Mouse (Mus musculus): ENCODE measurements at regions not wholly inside any gene's neighbourhood (a gene's known extent, or its start where the extent isn't known, plus 50 kb on each side); places are given as distances from the start of the nearest gene placed in this dataset.

DNA sequence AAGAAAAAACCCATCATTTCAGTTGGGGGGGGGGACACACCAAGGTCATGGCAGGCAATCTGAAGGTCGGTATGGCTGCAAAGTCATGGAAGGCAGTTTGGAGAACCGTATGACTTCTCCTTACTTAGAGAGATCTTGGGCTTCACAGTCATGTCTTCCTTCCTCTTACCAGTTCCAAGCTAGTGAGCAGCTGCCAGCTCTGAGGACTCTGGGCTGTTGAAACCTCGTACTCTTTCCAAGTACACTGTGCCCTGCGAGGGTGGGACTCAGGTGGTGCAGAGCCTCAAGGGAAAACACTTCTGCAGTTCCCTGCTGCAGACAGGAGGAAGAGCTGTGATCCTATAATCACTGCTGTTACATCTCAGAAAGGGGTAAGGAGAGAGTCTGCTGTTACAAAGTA, 144.8 kb upstream of the Ado start:
- Histone ChIP-seq H3ac (ENCODE audit: control insufficient read depth, insufficient read length, low read depth) (no peak overlapping the region), H3K4me3 (ENCODE audit: insufficient read depth, poor library complexity, severe bottlenecking) (no peak overlapping the region), H3K36me3 (ENCODE audit: control insufficient read depth, insufficient read depth) (no peaks in the 10 kb centered on the region), H3K79me2 (ENCODE audit: control insufficient read depth, insufficient read depth) (no peaks in the 10 kb centered on the region), H3K27me3 (ENCODE audit: control insufficient read depth, insufficient read depth, insufficient read length) (no peaks in the 10 kb centered on the region), H3K79me3 (ENCODE audit: low read depth) (no peaks in the 10 kb centered on the region)
- TF ChIP-seq CEBPB (IDR thresholded peaks at IDR 0.05; ENCODE audit: low read depth), result no peak
- no peak for TF ChIP-seq MYOG (IDR thresholded peaks at IDR 0.05; ENCODE audit: control insufficient read depth, extremely low read depth, insufficient read length)
- TF ChIP-seq CTCF (IDR thresholded peaks at IDR 0.05; ENCODE audit: control insufficient read depth, insufficient read depth, insufficient read length), result no peak
- no peak for TF ChIP-seq MYOD1 (IDR thresholded peaks at IDR 0.05; ENCODE audit: control insufficient read depth, insufficient read length, low read depth)
- no peak for TF ChIP-seq MAX (IDR thresholded peaks at IDR 0.05)
- TF ChIP-seq USF1 (IDR thresholded peaks at IDR 0.05; ENCODE audit: low read depth), result no peak
- TF ChIP-seq FOSL1 (IDR thresholded peaks at IDR 0.05; ENCODE audit: insufficient read depth, low read length, poor library complexity, severe bottlenecking), result no peak

DNA sequence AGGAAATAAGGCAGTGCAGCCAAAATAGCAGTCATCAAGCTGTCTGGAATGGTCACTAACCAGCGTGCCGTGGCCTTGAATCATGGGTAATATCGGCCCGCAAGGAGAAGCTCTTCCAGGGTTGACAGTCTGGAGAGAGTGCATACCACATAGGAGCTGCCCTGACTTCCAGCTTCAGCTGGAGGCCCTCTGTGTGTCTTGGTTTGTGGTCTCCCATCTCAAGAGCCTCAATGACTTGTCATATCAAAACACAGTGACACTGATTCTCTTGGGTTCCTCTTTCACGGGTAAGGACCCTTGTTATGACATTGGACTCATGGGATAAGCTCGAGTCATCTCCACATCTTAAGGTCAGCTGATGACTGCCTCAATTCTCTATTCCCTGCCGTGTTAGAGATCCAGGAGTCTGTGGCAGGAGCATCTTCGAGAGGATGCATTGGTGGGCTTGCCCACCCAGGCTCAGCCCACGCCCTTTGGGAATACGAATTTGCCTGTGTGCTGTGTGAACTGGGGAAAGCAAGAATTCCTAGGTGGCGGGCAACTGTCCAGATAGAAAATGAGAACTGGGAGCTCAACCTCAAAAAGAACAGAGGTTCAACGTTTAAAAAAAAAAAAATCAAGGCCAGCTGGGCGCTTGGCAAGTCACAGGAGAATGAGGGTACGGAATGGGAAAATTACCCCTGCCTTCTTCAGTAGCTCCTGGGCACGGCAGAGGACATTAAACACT, 141.4 kb upstream of the Ado start:
- H3K36me3 ChIP-seq (ENCODE audit: control insufficient read depth, insufficient read depth), result no peaks in the 10 kb centered on the region
- H3K79me2 ChIP-seq (ENCODE audit: control insufficient read depth, insufficient read depth), result no peaks in the 10 kb centered on the region
- no peaks in the 10 kb centered on the region for H3K79me3 ChIP-seq (ENCODE audit: low read depth)
- H3K27me3 ChIP-seq (ENCODE audit: control insufficient read depth, insufficient read depth, insufficient read length), result no peaks in the 10 kb centered on the region
- no peak overlapping the region for H3ac ChIP-seq (ENCODE audit: control insufficient read depth, insufficient read length, low read depth)
- no peak for TF ChIP-seq MYOG (IDR thresholded peaks at IDR 0.05; ENCODE audit: control insufficient read depth, extremely low read depth, insufficient read length)
- no peak for TF ChIP-seq USF1 (IDR thresholded peaks at IDR 0.05; ENCODE audit: low read depth)
- TF ChIP-seq FOSL1 (IDR thresholded peaks at IDR 0.05; ENCODE audit: insufficient read depth, low read length, poor library complexity, severe bottlenecking), result no peak
- TF ChIP-seq MAX (IDR thresholded peaks at IDR 0.05), result no peak
- no peak for TF ChIP-seq CTCF (IDR thresholded peaks at IDR 0.05; ENCODE audit: control insufficient read depth, insufficient read depth, insufficient read length)
- no peak for TF ChIP-seq CEBPB (IDR thresholded peaks at IDR 0.05; ENCODE audit: low read depth)
- no peak for TF ChIP-seq MYOD1 (IDR thresholded peaks at IDR 0.05; ENCODE audit: control insufficient read depth, insufficient read length, low read depth)
- no peak overlapping the region for H3K4me3 ChIP-seq (ENCODE audit: insufficient read depth, poor library complexity, severe bottlenecking)

DNA sequence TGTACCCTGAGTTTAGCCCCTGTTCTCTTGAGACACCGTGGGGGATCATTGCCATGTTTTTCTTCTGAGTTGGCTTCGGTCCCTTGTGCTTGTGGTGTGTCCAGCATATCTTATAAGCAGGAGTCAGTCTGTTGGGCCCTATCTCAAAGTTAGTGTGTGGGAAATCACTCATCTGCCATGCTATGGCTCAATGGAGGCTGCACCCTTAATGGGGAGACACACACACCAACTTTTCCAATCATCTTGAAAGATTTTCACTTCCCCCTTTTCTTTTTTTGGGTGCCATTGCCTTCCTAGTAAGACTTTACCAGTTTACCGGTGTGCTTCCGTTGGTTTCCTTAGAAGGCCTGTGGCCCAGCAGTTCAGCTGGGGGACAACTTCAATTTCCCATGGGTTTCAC, 130.6 kb upstream of the Ado start:
- Histone ChIP-seq H3K79me2 (ENCODE audit: control insufficient read depth, insufficient read depth) (no peaks in the 10 kb centered on the region), H3K36me3 (ENCODE audit: control insufficient read depth, insufficient read depth) (no peaks in the 10 kb centered on the region), H3K27me3 (ENCODE audit: control insufficient read depth, insufficient read depth, insufficient read length) (no peaks in the 10 kb centered on the region), H3K4me3 (ENCODE audit: insufficient read depth, poor library complexity, severe bottlenecking) (no peak overlapping the region), H3ac (ENCODE audit: control insufficient read depth, insufficient read length, low read depth) (no peak overlapping the region), H3K79me3 (ENCODE audit: low read depth) (no peaks in the 10 kb centered on the region)
- no peak for TF ChIP-seq MYOG (IDR thresholded peaks at IDR 0.05; ENCODE audit: control insufficient read depth, extremely low read depth, insufficient read length)
- no peak for TF ChIP-seq CTCF (IDR thresholded peaks at IDR 0.05; ENCODE audit: control insufficient read depth, insufficient read depth, insufficient read length)
- TF ChIP-seq FOSL1 (IDR thresholded peaks at IDR 0.05; ENCODE audit: insufficient read depth, low read length, poor library complexity, severe bottlenecking), result no peak
- TF ChIP-seq MYOD1 (IDR thresholded peaks at IDR 0.05; ENCODE audit: control insufficient read depth, insufficient read length, low read depth), result no peak
- TF ChIP-seq CEBPB (IDR thresholded peaks at IDR 0.05; ENCODE audit: low read depth), result no peak
- TF ChIP-seq MAX (IDR thresholded peaks at IDR 0.05), result no peak
- no peak for TF ChIP-seq USF1 (IDR thresholded peaks at IDR 0.05; ENCODE audit: low read depth)

DNA sequence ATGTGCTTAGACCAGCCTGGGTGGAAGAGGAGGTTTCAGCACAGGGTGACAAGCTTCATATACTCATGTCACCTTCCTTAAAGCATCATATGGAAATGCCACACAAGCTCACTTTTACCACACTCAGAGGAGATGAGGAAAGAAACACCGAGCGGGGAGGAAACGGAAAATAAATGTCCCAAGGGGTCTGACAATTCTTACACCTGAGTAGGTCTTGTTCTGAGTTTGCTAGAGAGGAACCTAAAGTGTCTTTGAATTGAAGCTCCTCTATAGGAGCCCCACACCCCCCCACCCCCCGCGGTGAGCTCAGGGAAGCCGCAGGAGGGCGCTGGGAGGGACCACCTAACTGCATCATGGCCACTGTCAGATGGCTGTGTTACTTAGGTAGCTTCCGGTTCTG, 124.7 kb upstream of the Ado start:
- Histone ChIP-seq H3K79me3 (ENCODE audit: low read depth) (no peaks in the 10 kb centered on the region), H3K27me3 (ENCODE audit: control insufficient read depth, insufficient read depth, insufficient read length) (no peaks in the 10 kb centered on the region), H3K36me3 (ENCODE audit: control insufficient read depth, insufficient read depth) (no peaks in the 10 kb centered on the region), H3ac (ENCODE audit: control insufficient read depth, insufficient read length, low read depth) (no peak overlapping the region), H3K4me3 (ENCODE audit: insufficient read depth, poor library complexity, severe bottlenecking) (no peak overlapping the region), H3K79me2 (ENCODE audit: control insufficient read depth, insufficient read depth) (no peaks in the 10 kb centered on the region)
- TF ChIP-seq FOSL1 (IDR thresholded peaks at IDR 0.05; ENCODE audit: insufficient read depth, low read length, poor library complexity, severe bottlenecking) (no peak), CEBPB (IDR thresholded peaks at IDR 0.05; ENCODE audit: low read depth) (no peak), MAX (IDR thresholded peaks at IDR 0.05) (no peak), MYOG (IDR thresholded peaks at IDR 0.05; ENCODE audit: control insufficient read depth, extremely low read depth, insufficient read length) (no peak), USF1 (IDR thresholded peaks at IDR 0.05; ENCODE audit: low read depth) (no peak), CTCF (IDR thresholded peaks at IDR 0.05; ENCODE audit: control insufficient read depth, insufficient read depth, insufficient read length) (no peak)

DNA sequence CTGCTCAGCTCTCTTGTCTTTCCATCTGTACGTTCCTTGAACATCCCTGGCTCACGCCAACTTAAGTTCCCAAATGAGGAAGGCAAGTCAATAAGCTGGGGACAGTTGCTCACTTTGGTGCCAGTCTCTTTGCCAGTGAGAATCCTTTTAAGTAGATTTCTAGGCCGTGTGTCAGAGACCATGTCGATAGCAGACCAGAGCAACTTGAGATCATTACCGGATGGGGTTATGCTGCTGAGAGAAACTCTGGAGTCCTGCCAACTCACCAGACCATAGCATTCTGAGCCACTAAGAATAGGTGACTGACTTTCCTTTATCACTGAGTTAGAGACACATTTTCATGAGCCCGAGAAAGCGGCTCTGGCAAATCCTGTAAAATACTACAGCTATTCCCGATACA, 123.5 kb upstream of the Ado start:
- no peaks in the 10 kb centered on the region for H3K36me3 ChIP-seq (ENCODE audit: control insufficient read depth, insufficient read depth)
- H3ac ChIP-seq (ENCODE audit: control insufficient read depth, insufficient read length, low read depth), result no peak overlapping the region
- H3K27me3 ChIP-seq (ENCODE audit: control insufficient read depth, insufficient read depth, insufficient read length), result no peaks in the 10 kb centered on the region
- H3K79me2 ChIP-seq (ENCODE audit: control insufficient read depth, insufficient read depth), result no peaks in the 10 kb centered on the region
- H3K4me3 ChIP-seq (ENCODE audit: insufficient read depth, poor library complexity, severe bottlenecking), result no peak overlapping the region
- H3K79me3 ChIP-seq (ENCODE audit: low read depth), result no peaks in the 10 kb centered on the region
- no peak for TF ChIP-seq MYOD1 (IDR thresholded peaks at IDR 0.05; ENCODE audit: control insufficient read depth, insufficient read length, low read depth)
- no peak for TF ChIP-seq CTCF (IDR thresholded peaks at IDR 0.05; ENCODE audit: control insufficient read depth, insufficient read depth, insufficient read length)
- no peak for TF ChIP-seq CEBPB (IDR thresholded peaks at IDR 0.05; ENCODE audit: low read depth)
- TF ChIP-seq MYOG (IDR thresholded peaks at IDR 0.05; ENCODE audit: control insufficient read depth, extremely low read depth, insufficient read length), result no peak
- TF ChIP-seq FOSL1 (IDR thresholded peaks at IDR 0.05; ENCODE audit: insufficient read depth, low read length, poor library complexity, severe bottlenecking), result no peak
- no peak for TF ChIP-seq MAX (IDR thresholded peaks at IDR 0.05)
- TF ChIP-seq USF1 (IDR thresholded peaks at IDR 0.05; ENCODE audit: low read depth), result no peak

Data from C2C12 (cell line).